Mouse (Mus musculus) liver, embryonic 15.5 days (tissue): ENCODE results near the gene Nrp2. TPM values are rescaled to one million over a fixed set of nuclear protein-coding genes. Genes with fewer than 3 reads are reported as not detected.

Experiments used
- ATAC-seq: fragments of 200-750 bp; cut with Nextera tagmentation; 2 replicates; pipeline ENCODE4 v1.8.0; 2017; ENCODE audit warnings: moderate number of reproducible peaks, mild to moderate bottlenecking, moderate library complexity; ENCODE audit not compliant: insufficient read depth
- H3K27ac ChIP-seq: fragments of 300-500 bp; sonication (generic); replicated peaks from 2 replicates; pipeline ENCODE4 v1.5.1; 2015; ENCODE audit warnings: mild to moderate bottlenecking, inconsistent platforms
- H3K27me3 ChIP-seq: fragments of 300-500 bp; sonication (generic); 2 replicates; pipeline ENCODE4 v1.6.1; 2015; ENCODE audit warnings: mild to moderate bottlenecking, inconsistent platforms
- H3K36me3 ChIP-seq: fragments of 300-500 bp; sonication (generic); replicated peaks from 2 replicates; pipeline ENCODE4 v1.6.1; 2015; ENCODE audit warnings: moderate library complexity, mild to moderate bottlenecking, inconsistent platforms
- H3K4me1 ChIP-seq: fragments of 300-500 bp; sonication (generic); replicated peaks from 2 replicates; pipeline ENCODE4 v1.6.1; 2015; ENCODE audit warnings: inconsistent platforms
- H3K4me2 ChIP-seq: fragments of 300-500 bp; sonication (generic); 2 replicates; pipeline ENCODE4 v1.6.1; 2015; ENCODE audit warnings: moderate library complexity, mild to moderate bottlenecking, inconsistent platforms
- H3K4me3 ChIP-seq: fragments of 300-500 bp; sonication (generic); replicated peaks from 2 replicates; pipeline ENCODE4 v1.5.1; 2015; ENCODE audit warnings: mild to moderate bottlenecking, inconsistent platforms
- H3K9ac ChIP-seq: fragments of 300-500 bp; sonication (generic); 2 replicates; pipeline ENCODE4 v1.6.1; 2015; ENCODE audit warnings: moderate library complexity, mild to moderate bottlenecking, inconsistent platforms
- H3K9me3 ChIP-seq: fragments of 300-500 bp; sonication (generic); replicated peaks from 2 replicates; pipeline ENCODE4 v1.6.1; 2016; ENCODE audit warnings: inconsistent platforms
- WGBS: fragments of 180-500 bp; shearing (Covaris S2); methylation state at CpG from one replicate; pipeline ENCODE4 v1.1.7; 2015; ENCODE audit warnings: mixed read lengths; ENCODE audit not compliant: insufficient replicate concordance; 5-methylcytosine and 5-hydroxymethylcytosine counted together
- polyA plus RNA-seq: library from polyadenylated mRNA; unstranded; fragments of >200 nt; fragmentation: Nextera tagmentation; extraction: Ambion mirVana; gene quantifications from 2 replicates; pipeline ENCODE4 v1.2.1, GENCODE M21; 2015

Gene Nrp2
- polyA plus RNA-seq, 1 experiment from 2014 or later = 0.71 TPM

- no peak for ATAC-seq
- no peaks in the 10 kb centered on the region for H3K4me1 ChIP-seq
- 58% methylated on average over 3 of the region's 3 CpGs for WGBS
- H3K27ac ChIP-seq = no peak overlapping the region
- no peaks in the 10 kb centered on the region for H3K36me3 ChIP-seq
- no peaks in the 10 kb centered on the region for H3K27me3 ChIP-seq
- no peaks in the 10 kb centered on the region for H3K9me3 ChIP-seq
- no peak overlapping the region for H3K4me2 ChIP-seq
- no peak overlapping the region for H3K4me3 ChIP-seq
- no peak overlapping the region for H3K9ac ChIP-seq
Observed at GRCm38 (mm10) chr1:62742092-62742491, 39.0 kb downstream of the Nrp2 start.

GRCm38 (mm10) chr1:62743064-62743694 is 40.1 kb downstream of the Nrp2 start:
- no peak overlapping the region for H3K27ac ChIP-seq
- no peaks in the 10 kb centered on the region for H3K36me3 ChIP-seq
- no peak overlapping the region for H3K9ac ChIP-seq
- WGBS = 50% methylated on average over 8 of the region's 8 CpGs
- no peaks in the 10 kb centered on the region for H3K4me1 ChIP-seq
- no peak for ATAC-seq
- no peak overlapping the region for H3K4me3 ChIP-seq
- H3K27me3 ChIP-seq = no peaks in the 10 kb centered on the region
- H3K9me3 ChIP-seq = no peaks in the 10 kb centered on the region
- no peak overlapping the region for H3K4me2 ChIP-seq

- Histone ChIP-seq H3K36me3 (no peaks in the 10 kb centered on the region), H3K9me3 (no peaks in the 10 kb centered on the region), H3K4me3 (no peak overlapping the region), H3K27ac (no peak overlapping the region), H3K9ac (no peak overlapping the region), H3K4me2 (no peak overlapping the region), H3K27me3 (no peaks in the 10 kb centered on the region), H3K4me1 (no peaks in the 10 kb centered on the region)
- WGBS = 73% methylated on average over 8 of the region's 8 CpGs
- no peak for ATAC-seq
Observed at GRCm38 (mm10) chr1:62745889-62746288, 42.8 kb downstream of the Nrp2 start.

- Histone ChIP-seq H3K27me3 (no peaks in the 10 kb centered on the region), H3K4me1 (no peaks in the 10 kb centered on the region), H3K9me3 (no peaks in the 10 kb centered on the region), H3K4me3 (no peak overlapping the region), H3K4me2 (no peak overlapping the region), H3K36me3 (no peaks in the 10 kb centered on the region), H3K27ac (no peak overlapping the region), H3K9ac (no peak overlapping the region)
- 47% methylated on average over 10 of the region's 10 CpGs for WGBS
- ATAC-seq = no peak
Observed at GRCm38 (mm10) chr1:62747421-62748111, 44.5 kb downstream of the Nrp2 start.

- Histone ChIP-seq H3K4me3 (no peak overlapping the region), H3K4me1 (no peaks in the 10 kb centered on the region), H3K4me2 (no peak overlapping the region), H3K27me3 (no peaks in the 10 kb centered on the region), H3K27ac (no peak overlapping the region), H3K9me3 (no peaks in the 10 kb centered on the region), H3K36me3 (no peaks in the 10 kb centered on the region), H3K9ac (no peak overlapping the region)
- no peak for ATAC-seq
- WGBS = 85% methylated on average over 3 of the region's 3 CpGs
Observed at GRCm38 (mm10) chr1:62748361-62748760, 45.3 kb downstream of the Nrp2 start.

DNA sequence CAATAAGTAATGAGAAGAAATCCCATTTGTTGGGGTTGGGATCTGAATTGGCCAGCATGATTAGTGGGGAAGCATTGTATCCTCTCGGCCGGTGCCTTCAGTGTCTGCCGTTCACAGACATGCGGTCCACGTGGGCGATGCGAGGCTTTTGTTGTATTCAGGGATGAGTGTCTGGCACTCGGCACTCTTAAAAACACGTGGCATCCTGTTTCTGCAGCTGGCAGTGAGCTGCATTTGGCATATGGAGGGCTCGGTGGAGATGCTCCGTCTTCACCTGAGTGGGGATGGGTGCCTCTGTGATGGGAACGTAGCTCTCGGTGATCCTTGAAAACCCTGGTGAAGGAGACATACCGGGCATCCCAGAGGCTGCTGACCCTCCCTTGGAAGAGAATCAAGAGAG is 46.6 kb downstream of the Nrp2 start:
- no peak for ATAC-seq
- WGBS = 80% methylated on average over 14 of the region's 14 CpGs

DNA sequence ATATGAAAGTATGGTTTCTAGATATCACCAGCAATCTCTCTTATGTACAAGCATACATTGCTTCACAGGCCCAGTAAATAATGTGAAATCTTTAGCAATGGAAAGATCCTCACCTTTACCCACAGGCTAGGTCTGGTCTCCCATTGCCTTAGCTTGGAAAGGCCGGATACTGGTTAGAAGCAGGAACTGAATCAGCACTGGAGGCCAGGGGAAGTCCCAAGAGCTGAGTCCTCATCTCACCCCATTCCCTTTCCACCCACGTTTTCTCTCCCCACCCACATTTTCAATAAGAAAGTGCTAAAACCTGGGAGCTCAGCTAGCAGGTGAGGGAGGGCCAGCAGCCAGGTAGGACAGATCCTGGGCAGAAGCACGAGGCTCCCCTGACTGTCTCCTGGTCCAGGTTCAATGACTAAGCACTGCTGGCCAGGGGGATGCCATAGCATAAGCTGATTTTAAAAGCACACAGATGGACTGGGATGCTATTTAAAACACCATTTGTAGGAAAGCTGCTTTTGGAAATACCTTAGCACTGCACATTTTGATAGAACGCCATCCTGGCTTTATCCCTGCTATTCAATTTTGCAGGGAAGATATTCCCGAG is 47.4 kb downstream of the Nrp2 start:
- 49% methylated on average over 5 of the region's 5 CpGs for WGBS
- Histone ChIP-seq H3K27ac (no peak overlapping the region), H3K4me1 (no peaks in the 10 kb centered on the region), H3K9ac (no peak overlapping the region), H3K36me3 (no peaks in the 10 kb centered on the region), H3K27me3 (no peaks in the 10 kb centered on the region), H3K4me2 (no peak overlapping the region), H3K4me3 (no peak overlapping the region), H3K9me3 (no peaks in the 10 kb centered on the region)
- no peak for ATAC-seq

More for the DNA sequence above, 46.6 kb downstream of the Nrp2 start:
- no peak overlapping the region for H3K27ac ChIP-seq
- no peaks in the 10 kb centered on the region for H3K9me3 ChIP-seq
- H3K36me3 ChIP-seq = no peaks in the 10 kb centered on the region
- no peak overlapping the region for H3K9ac ChIP-seq
- H3K4me1 ChIP-seq = no peaks in the 10 kb centered on the region
- no peak overlapping the region for H3K4me3 ChIP-seq
- no peaks in the 10 kb centered on the region for H3K27me3 ChIP-seq
- no peak overlapping the region for H3K4me2 ChIP-seq

GRCm38 (mm10) chr1:62751011-62752006 is 48.2 kb downstream of the Nrp2 start:
- Histone ChIP-seq H3K9ac (no peak overlapping the region), H3K4me1 (no peaks in the 10 kb centered on the region), H3K4me2 (no peak overlapping the region), H3K27me3 (no peaks in the 10 kb centered on the region), H3K9me3 (no peaks in the 10 kb centered on the region), H3K4me3 (no peak overlapping the region), H3K36me3 (no peaks in the 10 kb centered on the region), H3K27ac (no peak overlapping the region)
- no peak for ATAC-seq
- WGBS = 33% methylated on average over 15 of the region's 15 CpGs

DNA sequence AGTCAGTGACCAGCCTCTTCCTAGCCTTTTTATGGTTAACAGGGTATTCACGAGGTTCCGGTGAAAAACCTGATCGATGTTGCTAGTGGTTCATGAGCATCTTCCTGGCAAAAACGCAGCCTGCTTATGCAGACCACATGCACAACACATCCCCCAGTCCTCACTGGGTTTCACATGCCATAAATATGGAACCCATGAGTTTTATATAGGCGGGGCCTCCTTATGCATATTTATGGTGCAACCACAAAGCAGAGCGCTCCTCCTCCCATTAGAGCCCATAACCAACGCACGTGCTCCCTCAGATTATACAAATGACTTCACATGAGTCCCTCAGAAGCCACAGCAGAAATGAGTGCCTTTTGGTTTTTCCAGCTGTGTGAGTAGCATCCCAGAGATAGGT is 49.0 kb downstream of the Nrp2 start:
- 74% methylated on average over 8 of the region's 8 CpGs for WGBS
- ATAC-seq = no peak
- no peak overlapping the region for H3K4me3 ChIP-seq

DNA sequence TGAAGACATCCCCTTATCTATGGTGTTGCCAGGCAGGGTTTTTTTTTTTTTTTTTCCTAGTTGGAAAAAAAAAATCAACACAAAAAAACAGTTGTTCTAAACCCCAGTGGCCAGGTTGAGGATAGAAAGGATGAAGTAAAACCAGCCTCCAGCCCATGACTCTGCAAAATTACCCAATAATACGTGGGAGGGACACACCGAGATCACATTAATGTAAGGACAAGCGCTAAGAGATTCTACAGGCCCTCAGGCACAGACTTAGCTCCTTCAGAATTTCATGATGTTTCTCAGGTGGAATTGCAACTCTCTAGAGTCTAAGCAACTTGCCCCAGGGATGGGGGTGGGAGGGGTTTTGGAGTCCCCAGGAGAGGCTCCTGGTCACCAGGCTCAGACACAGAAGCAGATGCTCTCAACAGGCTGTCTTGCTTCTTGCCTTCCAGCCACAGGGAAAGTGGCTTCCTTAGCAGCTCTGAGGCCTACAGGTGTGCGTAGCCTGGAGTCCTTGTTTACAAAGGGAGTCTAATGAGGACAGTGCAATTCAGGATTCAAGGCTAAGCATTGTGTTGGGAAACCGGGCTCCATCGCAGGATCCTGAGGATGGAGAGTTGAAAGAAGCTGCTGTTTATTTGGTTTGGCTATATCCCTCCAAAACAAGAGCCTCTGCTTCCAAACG is 49.7 kb downstream of the Nrp2 start:
- Histone ChIP-seq H3K36me3 (no peaks in the 10 kb centered on the region), H3K27me3 (no peaks in the 10 kb centered on the region), H3K4me3 (no peak overlapping the region), H3K9me3 (no peaks in the 10 kb centered on the region), H3K9ac (no peak overlapping the region), H3K4me1 (no peaks in the 10 kb centered on the region), H3K4me2 (no peak overlapping the region), H3K27ac (no peak overlapping the region)
- no peak for ATAC-seq
- WGBS = 65% methylated on average over 7 of the region's 7 CpGs

More for the DNA sequence above, 49.0 kb downstream of the Nrp2 start:
- Histone ChIP-seq H3K4me2 (no peak overlapping the region), H3K36me3 (no peaks in the 10 kb centered on the region), H3K9ac (no peak overlapping the region), H3K9me3 (no peaks in the 10 kb centered on the region), H3K27me3 (no peaks in the 10 kb centered on the region), H3K4me1 (no peaks in the 10 kb centered on the region), H3K27ac (no peak overlapping the region)
